Mouse (Mus musculus): Measurements from ENCODE around the gene Prg2.

Prg2 gene

DNA sequence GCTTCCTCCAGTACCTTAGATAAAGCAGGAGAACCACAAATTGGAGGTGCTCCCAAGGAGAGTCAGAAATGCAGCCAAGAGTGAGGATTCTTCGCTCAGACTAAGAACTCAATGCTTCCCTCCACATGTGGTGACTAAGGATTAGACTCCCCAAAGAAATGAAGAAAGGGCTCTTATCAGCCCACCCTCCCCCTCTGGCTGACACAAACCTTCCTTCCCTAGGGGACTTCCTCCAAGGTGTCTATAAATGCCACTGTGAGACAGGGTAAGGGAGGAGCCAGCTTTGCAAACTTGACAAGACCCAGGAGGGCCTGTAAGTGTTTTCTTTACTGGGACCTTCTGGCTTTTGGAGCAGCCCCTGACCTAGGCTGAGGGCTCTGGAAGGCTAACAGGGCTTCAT, at the start of gene Prg2:
Prg2 (plus strand) TSS at position 274 of the 400 bp plus-strand sequence.
- DNase-seq (ENCODE audit: low read depth, low spot score) = no peak

DNA sequence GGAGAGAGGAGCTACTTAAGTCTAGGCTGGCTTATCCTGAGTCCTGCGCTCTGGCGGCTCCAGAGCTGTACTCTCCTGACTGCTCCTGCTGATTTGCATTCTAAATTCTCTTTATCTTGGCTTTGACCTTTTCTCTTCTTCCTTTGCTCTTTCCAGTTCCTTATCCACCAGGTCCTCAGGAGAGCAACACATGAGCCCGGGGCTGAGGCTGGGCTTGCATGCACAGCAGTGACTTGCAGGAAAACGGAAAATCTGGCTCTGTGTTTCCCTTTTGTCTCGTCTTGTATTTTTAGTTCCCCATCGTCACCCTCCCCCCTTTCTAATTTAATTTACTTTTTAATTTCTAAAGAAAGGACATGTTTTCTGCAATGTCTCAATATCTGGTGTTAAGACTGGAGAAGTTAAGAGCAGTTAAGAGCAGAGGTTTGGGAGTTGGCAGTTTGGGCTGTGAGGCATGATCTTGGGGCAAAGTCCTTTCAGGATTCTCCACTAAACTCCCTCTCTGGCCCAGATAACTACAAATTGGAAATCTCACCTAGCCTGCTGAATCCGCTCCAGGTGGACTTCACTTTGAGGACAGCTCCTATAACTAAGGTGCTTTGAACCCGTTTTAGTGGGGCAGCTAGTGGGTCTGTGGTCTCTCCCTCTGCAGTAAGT, 46.1 kb upstream of the Prg2 start:
- DNase-seq (ENCODE audit: low read depth, low spot score) = no peak

DNA sequence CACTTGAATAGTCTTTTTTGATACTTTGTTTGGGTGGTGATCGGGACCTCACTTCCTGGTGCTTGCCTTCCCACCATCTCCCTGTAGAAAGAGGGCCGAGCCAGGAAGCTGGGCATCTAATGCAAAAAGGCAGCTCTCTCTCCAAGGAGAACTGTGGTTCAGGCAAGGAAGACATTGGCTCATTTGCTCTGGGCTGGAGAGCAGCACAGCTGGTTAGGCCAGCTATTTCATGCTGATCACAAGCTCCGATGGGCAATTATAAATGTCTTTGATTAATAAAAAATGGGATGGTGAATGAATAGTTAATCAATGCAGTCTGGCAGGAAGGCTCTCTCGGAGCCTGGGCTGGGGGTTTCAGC, 45.6 kb upstream of the Prg2 start:
- no peak for DNase-seq (ENCODE audit: low read depth, low spot score)

DNA sequence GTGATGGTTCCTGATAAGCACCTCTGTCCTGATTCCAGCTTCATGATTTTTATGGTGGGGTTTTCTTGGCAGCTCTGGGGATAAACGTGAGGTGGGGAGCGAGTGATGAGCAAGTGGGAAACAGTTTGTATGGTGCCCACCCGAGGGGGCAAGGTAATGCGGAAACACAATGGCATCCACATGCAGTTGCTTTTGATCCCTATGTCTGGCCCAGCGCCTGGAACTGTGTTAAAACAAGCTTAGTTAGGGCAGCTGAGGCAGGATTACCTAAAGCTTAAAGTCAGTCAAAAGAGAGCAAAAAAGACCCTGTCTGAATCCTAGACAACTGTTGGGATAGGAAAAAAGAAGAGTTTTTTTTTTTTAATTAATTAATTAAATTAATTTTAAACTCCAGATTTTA, 45.2 kb upstream of the Prg2 start:
- DNase-seq (ENCODE audit: low read depth, low spot score) = no peak

GRCm38 (mm10) chr2:84936474-84937429, 43.5 kb upstream of the Prg2 start, which contains the start of gene Slc43a3:
Slc43a3 (plus strand) TSS chr2:84936579.
- no peak for DNase-seq (ENCODE audit: low read depth, low spot score)

- DNase-seq (ENCODE audit: low read depth, low spot score) = no peak
These were observed 42.6 kb upstream of the Prg2 start for GRCm38 (mm10) chr2:84937491-84938150.

DNA sequence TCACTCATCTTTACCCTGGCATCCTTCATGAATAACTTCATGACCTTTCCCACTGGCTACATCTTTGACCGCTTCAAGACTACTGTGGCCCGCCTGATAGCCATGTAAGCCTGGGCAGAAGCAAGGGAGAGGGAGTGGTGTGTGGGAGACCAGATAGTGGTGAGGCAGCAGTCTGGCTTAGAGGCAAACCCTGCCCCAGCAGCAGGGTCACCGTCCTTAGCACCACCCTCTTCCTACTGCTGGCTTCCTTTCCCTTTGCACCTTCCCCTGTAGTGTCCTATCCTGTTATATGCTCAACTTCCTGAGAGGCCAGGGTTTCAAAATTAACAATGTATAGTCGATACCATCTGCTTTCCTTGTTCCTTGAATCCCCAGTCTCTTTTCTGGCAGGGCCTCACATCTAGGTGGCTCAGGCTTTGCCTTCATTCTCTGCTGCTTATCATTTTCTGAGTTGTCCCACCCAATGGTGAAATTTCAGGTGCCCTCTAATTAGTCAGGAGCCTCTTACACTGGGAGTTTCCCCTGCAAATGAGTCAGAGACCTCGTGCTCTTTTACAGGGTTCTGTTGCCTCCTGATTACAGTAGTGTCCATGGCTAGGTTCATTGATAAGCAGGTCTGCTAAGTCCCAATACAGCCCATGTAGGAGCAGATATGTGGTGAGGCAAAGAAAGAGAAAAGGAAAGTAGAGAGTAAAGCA, 41.9 kb upstream of the Prg2 start:
- DNase-seq (ENCODE audit: low read depth, low spot score) = no peak

- DNase-seq (ENCODE audit: low read depth, low spot score) = no peak
These were observed 41.0 kb upstream of the Prg2 start for GRCm38 (mm10) chr2:84939306-84939705.

DNA sequence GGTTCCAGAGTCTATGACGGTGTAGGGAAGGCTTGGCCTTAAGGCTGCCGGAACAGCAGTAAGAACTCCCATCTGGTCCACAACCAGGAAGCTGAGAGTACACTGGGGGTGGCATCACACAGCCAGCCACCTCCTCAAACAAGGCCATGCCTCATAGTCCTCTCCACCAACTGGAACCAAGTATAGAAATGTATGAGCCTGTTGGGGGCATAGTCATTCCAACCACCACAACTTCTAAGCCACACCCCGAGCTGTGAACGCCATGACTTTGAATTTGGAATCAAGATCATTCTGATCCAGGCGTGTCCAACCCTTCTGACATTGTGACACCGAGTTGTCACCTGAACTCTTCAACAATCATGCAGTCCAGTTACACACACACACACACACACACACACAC, 40.5 kb upstream of the Prg2 start:
- DNase-seq (ENCODE audit: low read depth, low spot score) = no peak

- no peak for DNase-seq (ENCODE audit: low read depth, low spot score)
These were observed 38.9 kb upstream of the Prg2 start for GRCm38 (mm10) chr2:84941332-84941731.

- no peak for DNase-seq (ENCODE audit: low read depth, low spot score)
These were observed 38.5 kb upstream of the Prg2 start for GRCm38 (mm10) chr2:84941795-84942194.

DNA sequence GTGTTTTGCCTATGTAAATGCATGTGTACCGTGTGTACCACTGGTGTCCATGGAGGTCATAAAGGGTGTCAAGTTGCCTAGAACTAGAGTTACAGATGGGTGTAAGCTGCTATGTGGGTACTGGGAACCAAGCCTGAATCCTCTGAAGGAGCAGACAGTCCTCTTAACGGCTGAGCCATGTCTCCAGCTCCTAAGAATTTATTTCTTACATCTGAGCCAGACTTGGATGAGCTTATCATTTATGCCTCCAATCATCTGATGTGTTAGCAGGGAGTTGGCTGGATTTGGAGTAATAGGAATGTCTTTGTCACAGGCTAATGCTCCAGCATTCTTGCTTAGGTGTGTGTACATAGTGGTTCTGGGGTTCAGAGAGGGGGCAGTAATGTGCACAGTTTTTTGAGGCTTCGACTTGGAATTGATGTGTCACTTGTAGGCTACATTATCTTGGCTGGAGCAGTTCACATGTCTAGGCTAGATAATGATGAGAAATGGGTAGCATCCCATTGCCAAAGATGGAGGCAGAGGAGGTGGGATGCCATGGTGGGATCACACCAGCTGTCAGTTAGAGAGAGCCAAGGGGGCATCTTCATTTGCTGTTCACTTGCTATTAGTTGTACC, 33.0 kb upstream of the Prg2 start:
- no peak for DNase-seq (ENCODE audit: low read depth, low spot score)

- DNase-seq (ENCODE audit: low read depth, low spot score) = no peak
These were observed 32.0 kb upstream of the Prg2 start for GRCm38 (mm10) chr2:84948252-84948651.

DNA sequence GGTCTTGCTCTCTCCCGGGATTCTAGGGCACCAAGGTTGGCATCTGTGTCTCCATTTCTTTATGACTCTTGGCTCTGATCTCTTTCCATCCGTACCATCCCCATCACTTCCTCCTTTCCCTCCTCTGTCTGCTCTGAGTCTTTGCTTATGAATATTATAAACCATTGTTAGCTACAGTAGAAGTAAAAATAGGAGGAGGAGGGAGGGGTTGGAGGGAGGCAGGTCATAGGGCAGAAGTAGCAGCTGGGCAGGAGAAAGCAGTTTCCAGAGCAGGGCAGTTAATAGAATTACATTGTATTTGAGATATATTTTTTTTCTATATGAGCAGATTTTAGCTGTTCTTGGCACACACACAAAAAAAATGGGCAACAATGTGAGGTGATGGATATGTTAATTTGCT, 31.5 kb upstream of the Prg2 start:
- DNase-seq (ENCODE audit: low read depth, low spot score) = no peak

DNA sequence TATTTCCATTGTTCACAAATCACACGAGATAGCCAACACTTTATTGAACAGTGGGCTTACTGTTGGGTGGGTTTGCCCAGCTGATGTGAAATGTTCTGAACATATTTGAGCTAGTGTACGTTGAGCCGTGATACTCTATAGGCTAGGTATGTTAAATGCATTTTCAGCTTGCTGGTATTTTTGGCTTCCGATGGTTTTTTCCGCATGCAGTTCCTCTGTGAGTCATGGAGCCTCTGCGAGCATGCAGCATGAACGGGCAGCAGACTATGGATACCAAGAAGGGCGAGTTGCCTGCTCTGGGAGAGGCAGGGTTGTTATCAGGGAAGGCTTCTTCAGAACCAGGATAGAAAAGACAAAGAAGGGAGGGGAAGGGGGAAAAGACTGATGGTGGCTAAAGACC, 29.2 kb upstream of the Prg2 start:
- DNase-seq (ENCODE audit: low read depth, low spot score) = no peak

DNA sequence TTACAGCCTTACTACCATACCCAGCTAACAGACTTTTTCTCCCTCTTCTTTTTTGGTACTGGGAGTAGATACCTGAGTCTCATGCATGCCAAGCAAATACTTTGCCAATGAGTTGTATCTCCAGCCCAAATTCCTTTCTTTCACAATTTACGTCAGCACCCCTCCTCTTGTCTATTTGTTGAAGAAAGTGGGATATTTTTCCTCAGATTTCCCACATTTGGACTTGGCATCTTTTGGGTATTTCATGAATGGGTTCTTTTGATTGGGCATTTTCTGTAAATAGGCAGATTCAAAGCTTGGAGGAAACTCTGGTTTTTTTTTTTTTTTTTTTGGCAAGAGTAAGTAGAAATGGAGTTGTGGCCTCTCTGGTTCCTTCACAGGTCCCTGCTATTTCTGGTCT, 28.0 kb upstream of the Prg2 start:
- DNase-seq (ENCODE audit: low read depth, low spot score) = no peak

DNA sequence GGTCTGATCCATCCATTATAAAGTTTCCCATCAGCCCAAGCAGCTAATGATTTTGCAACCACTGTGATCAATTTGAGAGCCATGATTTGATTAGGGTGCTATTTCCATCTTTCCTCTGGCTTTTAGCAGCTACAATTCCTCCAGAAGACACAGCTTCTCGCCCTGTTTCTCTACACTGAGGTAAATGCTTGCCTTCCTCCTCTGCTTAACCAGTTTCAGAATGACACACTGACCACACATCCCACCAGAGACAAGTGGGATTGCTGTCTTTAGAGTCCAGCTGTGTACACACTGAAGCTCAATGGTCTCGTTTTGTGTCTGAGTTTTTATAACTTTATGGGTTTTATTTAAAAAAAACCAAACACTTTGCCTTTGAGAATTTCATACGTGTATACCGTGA, 27.6 kb upstream of the Prg2 start:
- no peak for DNase-seq (ENCODE audit: low read depth, low spot score)

DNA sequence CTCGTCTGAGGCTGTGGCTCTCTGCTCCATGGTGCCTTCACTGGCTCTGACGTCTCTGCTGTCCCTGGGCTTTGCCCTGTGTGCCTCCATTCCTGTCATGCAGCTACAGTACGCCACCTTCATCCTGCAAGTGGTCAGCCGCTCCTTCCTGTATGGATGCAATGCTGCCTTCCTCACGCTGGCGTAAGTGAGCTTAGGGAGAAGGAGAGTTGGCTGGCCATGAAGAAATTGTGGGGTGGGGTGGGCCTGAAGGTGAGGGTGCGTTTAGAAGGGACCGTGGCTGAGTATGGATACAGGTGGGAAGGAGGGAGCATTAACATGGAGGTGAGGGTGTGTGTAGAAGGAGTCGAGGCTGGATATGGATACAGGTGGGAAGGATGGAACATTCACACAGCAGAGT, 24.8 kb upstream of the Prg2 start:
- no peak for DNase-seq (ENCODE audit: low read depth, low spot score)

- DNase-seq (ENCODE audit: low read depth, low spot score) = peak; percentile 2
These were observed 24.0 kb upstream of the Prg2 start for GRCm38 (mm10) chr2:84956274-84956673.

DNA sequence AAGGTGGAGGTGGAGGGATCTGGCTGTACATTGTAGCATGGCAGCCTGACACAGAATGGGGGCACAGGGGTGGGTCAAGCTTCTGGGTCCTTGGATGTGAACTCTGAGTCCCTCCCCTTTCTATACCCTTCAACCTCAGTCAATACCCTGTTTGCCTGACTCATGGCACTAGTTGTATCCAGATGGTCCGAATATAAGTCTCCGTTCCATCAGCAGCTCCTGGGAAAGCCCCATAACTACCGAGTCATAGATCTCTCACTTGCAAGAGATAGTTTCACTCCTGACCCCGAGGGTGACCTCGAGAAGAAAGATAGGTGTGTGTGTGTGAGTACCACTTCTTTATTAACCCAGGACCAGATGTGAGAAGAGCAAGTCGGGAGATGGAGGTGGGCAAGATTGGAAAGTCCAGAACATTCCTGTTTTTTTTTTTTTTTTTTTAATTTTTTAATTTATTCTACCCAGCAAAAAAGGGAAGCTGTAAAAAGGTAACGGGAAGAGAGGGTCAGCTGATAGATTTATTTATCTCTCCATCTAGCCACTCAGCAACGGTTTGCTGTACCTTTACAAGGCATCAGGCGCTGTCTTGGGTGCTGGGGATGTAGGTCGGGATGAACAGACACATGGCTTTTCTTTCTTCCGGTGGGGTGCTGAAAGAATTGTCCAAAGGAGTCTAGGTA, 21.5 kb upstream of the Prg2 start:
- no peak for DNase-seq (ENCODE audit: low read depth, low spot score)

DNA sequence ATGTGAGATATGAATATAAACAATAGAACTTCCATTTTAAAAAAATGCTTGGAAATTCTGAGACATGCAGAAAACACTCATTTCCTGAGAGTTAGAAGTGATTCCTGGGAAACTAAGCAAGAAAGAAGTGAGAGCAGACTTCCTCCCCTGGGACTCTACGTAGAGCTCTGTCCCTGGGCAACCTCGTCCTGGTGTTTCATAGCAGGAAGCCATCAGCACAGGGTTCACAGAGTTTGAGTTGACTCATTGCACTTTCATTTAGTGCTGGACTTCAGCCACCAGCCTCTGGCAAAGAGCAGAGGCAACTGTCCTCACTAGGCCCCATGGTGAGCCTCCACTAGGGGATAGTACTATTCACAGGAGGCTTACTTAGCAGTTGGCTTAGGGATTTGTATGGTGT, 19.0 kb upstream of the Prg2 start:
- DNase-seq (ENCODE audit: low read depth, low spot score) = no peak

All from retina, adult 2 months (tissue).